Mouse (Mus musculus): ENCODE data around the gene Sipa1l1.

Gene Sipa1l1

GRCm38 (mm10) chr12:82367986-82368385 lies 198.9 kb downstream of the Sipa1l1 start:
- intact Hi-C loops (cut with DNase I): no loop called here

- intact Hi-C loops (cut with DNase I): no loop called here
These were observed 200.5 kb downstream of the Sipa1l1 start for GRCm38 (mm10) chr12:82369402-82370160.

GRCm38 (mm10) chr12:82371266-82371665 lies 202.1 kb downstream of the Sipa1l1 start:
- intact Hi-C loops (cut with DNase I): no loop called here

GRCm38 (mm10) chr12:82374020-82374419 lies 204.9 kb downstream of the Sipa1l1 start:
- intact Hi-C loops (cut with DNase I): no loop called here

GRCm38 (mm10) chr12:82382932-82383331 lies 213.8 kb downstream of the Sipa1l1 start:
- intact Hi-C loops (cut with DNase I): no loop called here

GRCm38 (mm10) chr12:82384719-82385118 lies 215.6 kb downstream of the Sipa1l1 start:
- intact Hi-C loops (cut with DNase I): no loop called here

- intact Hi-C loops (cut with DNase I): no loop called here
These were observed 217.9 kb downstream of the Sipa1l1 start for GRCm38 (mm10) chr12:82387042-82387441.

GRCm38 (mm10) chr12:82387647-82388046 lies 218.5 kb downstream of the Sipa1l1 start:
- intact Hi-C loops (cut with DNase I): no loop called here

GRCm38 (mm10) chr12:82388144-82388543 lies 219.0 kb downstream of the Sipa1l1 start:
- intact Hi-C loops (cut with DNase I): no loop called here

GRCm38 (mm10) chr12:82394118-82394861 lies 225.2 kb downstream of the Sipa1l1 start:
- intact Hi-C loops (cut with DNase I): no loop called here

- intact Hi-C loops (cut with DNase I): no loop called here
These were observed 226.1 kb downstream of the Sipa1l1 start for GRCm38 (mm10) chr12:82395194-82395593.

GRCm38 (mm10) chr12:82397193-82397592 lies 228.1 kb downstream of the Sipa1l1 start:
- intact Hi-C loops (cut with DNase I): no loop called here

GRCm38 (mm10) chr12:82397751-82398150 lies 228.6 kb downstream of the Sipa1l1 start:
- intact Hi-C loops (cut with DNase I): no loop called here

- intact Hi-C loops (cut with DNase I): no loop called here
These were observed 229.8 kb downstream of the Sipa1l1 start for GRCm38 (mm10) chr12:82398926-82399325.

GRCm38 (mm10) chr12:82399971-82400720 lies 231.0 kb downstream of the Sipa1l1 start:
- intact Hi-C loops (cut with DNase I): no loop called here

- intact Hi-C loops (cut with DNase I): no loop called here
These were observed 231.7 kb downstream of the Sipa1l1 start for GRCm38 (mm10) chr12:82400783-82401182.

GRCm38 (mm10) chr12:82401440-82401839 lies 232.3 kb downstream of the Sipa1l1 start:
- intact Hi-C loops (cut with DNase I): no loop called here

GRCm38 (mm10) chr12:82402635-82403034 lies 233.5 kb downstream of the Sipa1l1 start:
- intact Hi-C loops (cut with DNase I): no loop called here

- intact Hi-C loops (cut with DNase I): no loop called here
These were observed 238.6 kb downstream of the Sipa1l1 start for GRCm38 (mm10) chr12:82407531-82408255.

GRCm38 (mm10) chr12:82408486-82408885 lies 239.4 kb downstream of the Sipa1l1 start:
- intact Hi-C loops (cut with DNase I): no loop called here

Measured in adrenal gland (tissue).